Mouse (Mus musculus) G1E (cell line): Measurements from ENCODE around the gene Gak. TPM values are rescaled to one million over a fixed set of nuclear protein-coding genes. Genes with fewer than 3 reads are reported as not detected.

Experiments used
- ATAC-seq: 2 replicates; pipeline ENCODE4 v1.8.0; 2016; ENCODE audit warnings: mild to moderate bottlenecking; ENCODE audit not compliant: insufficient number of reproducible peaks, poor library complexity, low FRiP score, severe bottlenecking; ENCODE audit errors: extremely low read depth
- DNase-seq: peaks from one replicate; pipeline ENCODE4 v3.0.0; 2012; ENCODE audit warnings: low spot score
- H3K27me3 ChIP-seq: 2 replicates; pipeline ENCODE4 v1.6.1; 2012; ENCODE audit warnings: mild to moderate bottlenecking, low read length, inconsistent platforms; ENCODE audit not compliant: insufficient read depth
- H3K36me3 ChIP-seq: replicated peaks from 2 replicates; pipeline ENCODE3; 2012; ENCODE audit warnings: mild to moderate bottlenecking, inconsistent platforms
- H3K4me1 ChIP-seq: 2 replicates; pipeline ENCODE4 v1.6.1; 2012; ENCODE audit warnings: low read depth, low read length, inconsistent platforms, mixed read lengths; ENCODE audit not compliant: insufficient read depth
- H3K4me3 ChIP-seq: 2 replicates; pipeline ENCODE4 v1.5.1; 2012; ENCODE audit warnings: low read depth, mild to moderate bottlenecking, inconsistent platforms, low read length, moderate library complexity, mixed read lengths
- H3K9me3 ChIP-seq: replicated peaks from 2 replicates; pipeline ENCODE4 v1.6.1; 2012; ENCODE audit warnings: inconsistent platforms
- CTCF ChIP-seq: IDR thresholded peaks from 2 replicates; pipeline ENCODE4 v1.5.1; 2012; ENCODE audit warnings: low read depth, low read length, inconsistent platforms, mixed read lengths
- GATA1 ChIP-seq: IDR thresholded peaks from 2 replicates; pipeline ENCODE4 v1.6.1; 2012; ENCODE audit warnings: borderline replicate concordance, low read length, inconsistent platforms, mixed read lengths
- GATA2 ChIP-seq: IDR thresholded peaks from 2 replicates; pipeline ENCODE4 v1.6.1; 2012; ENCODE audit warnings: low read depth, low read length, inconsistent platforms, borderline replicate concordance
- POLR2AphosphoS5 ChIP-seq: IDR thresholded peaks from 2 replicates; pipeline ENCODE4 v1.6.1; 2012; ENCODE audit warnings: low read depth, low read length, inconsistent platforms; ENCODE audit not compliant: insufficient replicate concordance
- TAL1 ChIP-seq: conservative IDR thresholded peaks from 2 replicates; pipeline ENCODE4 v1.6.1; 2012; ENCODE audit warnings: low read depth, low read length, inconsistent platforms, mixed read lengths
- polyA plus RNA-seq: library from polyadenylated mRNA; stranded (reverse); fragments of >175 nt; gene quantifications from 2 replicates; pipeline ENCODE4 v1.2.3, GENCODE M21; 2012
- total RNA-seq, 2 experiments: library from RNA; stranded (forward) in 1 of 2; stranded (reverse) in 1 of 2; fragments of 200-1000 nt in 1 of 2; fragments of >200 nt in 1 of 2; fragmentation: Nextera tagmentation in 1 of 2; gene quantifications; 2 replicates each; pipeline ENCODE4 v1.2.3; 2014 to 2017

Gene Gak
- total and polyA plus RNA-seq, 3 experiments, result 96.4 to 124 (median 108) TPM

DNA sequence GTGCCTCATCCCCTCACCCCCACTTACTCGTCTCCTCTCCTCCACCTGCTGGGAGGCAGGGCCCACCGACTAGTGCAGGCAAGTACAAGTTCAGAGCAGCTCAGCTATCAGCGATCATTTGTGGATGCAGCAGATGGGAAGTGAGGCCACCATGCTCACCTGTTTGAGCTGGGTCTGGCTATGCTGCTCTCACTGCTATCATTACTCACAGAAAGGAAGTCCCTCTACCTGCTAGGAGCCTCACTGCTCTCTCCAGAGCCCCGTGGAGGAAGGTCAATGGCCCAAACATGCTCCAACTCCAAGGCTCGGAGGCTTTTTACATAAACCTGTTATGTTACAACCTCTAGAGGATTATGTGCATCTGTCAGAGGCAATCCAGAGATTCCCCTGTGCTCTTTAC lies 27.9 kb upstream of the Gak start:
- Histone ChIP-seq H3K4me3 (no peak overlapping the region), H3K4me1 (peaks cover 51% of the 10 kb centered on the region), H3K27me3 (no peaks in the 10 kb centered on the region), H3K36me3 (peaks cover 71% of the 10 kb centered on the region), H3K9me3 (no peaks in the 10 kb centered on the region)
- DNase-seq (no peak), ATAC-seq (no peak)
- TF ChIP-seq TAL1, result no peak
- TF ChIP-seq GATA2, result no peak
- no peak for TF ChIP-seq GATA1
- TF ChIP-seq CTCF, result no peak
- no peak for TF ChIP-seq POLR2AphosphoS5

GRCm38 (mm10) chr5:108655891-108656650 lies 26.5 kb upstream of the Gak start:
- H3K9me3 ChIP-seq, result no peaks in the 10 kb centered on the region
- no peak for TF ChIP-seq POLR2AphosphoS5
- no peak for TF ChIP-seq TAL1
- TF ChIP-seq GATA1, result no peak
- no peak for TF ChIP-seq GATA2
- no peak for TF ChIP-seq CTCF
- peaks cover 84% of the 10 kb centered on the region for H3K36me3 ChIP-seq
- H3K27me3 ChIP-seq, result no peaks in the 10 kb centered on the region
- H3K4me3 ChIP-seq, result no peak overlapping the region
- DNase-seq, result no peak
- H3K4me1 ChIP-seq, result peaks cover 54% of the 10 kb centered on the region
- ATAC-seq, result no peak

- Histone ChIP-seq H3K36me3 (peaks cover 91% of the 10 kb centered on the region), H3K9me3 (no peaks in the 10 kb centered on the region), H3K4me1 (peaks cover 49% of the 10 kb centered on the region), H3K27me3 (no peaks in the 10 kb centered on the region), H3K4me3 (no peak overlapping the region)
- no peak for TF ChIP-seq TAL1
- no peak for TF ChIP-seq POLR2AphosphoS5
- TF ChIP-seq GATA1, result no peak
- TF ChIP-seq CTCF, result no peak
- no peak for TF ChIP-seq GATA2
- DNase-seq, result no peak
- ATAC-seq, result no peak
Observed at GRCm38 (mm10) chr5:108655381-108655780, 25.8 kb upstream of the Gak start.

DNA sequence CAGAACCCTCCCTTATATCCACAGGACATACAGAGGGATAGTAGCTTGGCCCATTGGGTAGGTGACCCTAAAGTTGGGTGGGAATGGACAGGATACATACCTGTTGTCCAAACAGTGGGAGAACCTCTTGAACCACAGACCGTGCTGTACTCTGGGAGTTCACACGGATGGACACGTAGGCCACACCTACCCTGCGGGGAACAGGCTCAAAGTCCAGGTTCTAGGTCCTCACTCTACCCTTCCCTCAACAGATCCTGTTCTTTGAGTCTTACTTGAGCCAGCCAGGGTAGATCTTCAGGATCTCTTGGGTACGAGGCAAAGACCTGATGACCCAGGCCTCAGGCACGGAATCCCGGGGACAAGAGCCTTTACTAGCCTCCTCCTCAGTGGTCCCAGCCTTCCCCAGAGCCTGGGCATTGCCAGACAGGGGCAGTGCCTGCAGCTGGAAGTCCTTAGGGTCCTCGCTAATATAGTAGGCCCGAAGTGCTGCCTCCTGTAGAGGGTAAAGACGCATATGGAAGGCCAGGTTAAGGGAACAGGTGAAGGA lies 25.0 kb upstream of the Gak start:
- no peak for TF ChIP-seq POLR2AphosphoS5
- TF ChIP-seq CTCF, result no peak
- no peak for TF ChIP-seq TAL1
- TF ChIP-seq GATA1, result no peak
- no peak for TF ChIP-seq GATA2

DNA sequence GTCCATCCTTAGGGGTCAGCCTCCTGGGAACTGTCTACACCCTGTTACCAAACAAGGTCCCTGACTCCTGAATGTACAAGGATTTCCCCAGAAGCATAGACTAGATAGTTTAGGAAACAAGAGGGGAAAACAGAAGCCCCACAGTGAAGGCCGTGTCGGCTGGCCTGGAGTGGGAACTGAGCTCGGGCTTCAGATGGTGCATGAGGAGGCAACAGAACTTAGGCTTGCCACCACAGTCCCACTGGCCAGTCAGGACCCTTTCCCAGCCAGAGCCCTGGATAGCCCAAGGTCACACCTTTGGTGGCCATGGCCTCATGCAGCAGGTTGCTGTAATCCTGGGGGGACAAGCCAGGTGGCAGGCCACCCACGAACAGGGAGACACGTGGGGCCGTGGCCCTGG lies 23.8 kb upstream of the Gak start:
- Histone ChIP-seq H3K4me3 (no peak overlapping the region), H3K36me3 (peaks cover 99% of the 10 kb centered on the region), H3K27me3 (no peaks in the 10 kb centered on the region), H3K9me3 (no peaks in the 10 kb centered on the region), H3K4me1 (peaks cover 29% of the 10 kb centered on the region)
- ATAC-seq, result no peak
- no peak for DNase-seq
- TF ChIP-seq POLR2AphosphoS5, result no peak
- TF ChIP-seq CTCF, result no peak
- no peak for TF ChIP-seq TAL1
- TF ChIP-seq GATA1, result no peak
- TF ChIP-seq GATA2, result no peak

More for the DNA sequence above, 25.0 kb upstream of the Gak start:
- peaks cover 41% of the 10 kb centered on the region for H3K4me1 ChIP-seq
- ATAC-seq, result no peak
- no peak overlapping the region for H3K4me3 ChIP-seq
- DNase-seq, result no peak
- H3K27me3 ChIP-seq, result no peaks in the 10 kb centered on the region
- no peaks in the 10 kb centered on the region for H3K9me3 ChIP-seq
- peaks cover 99% of the 10 kb centered on the region for H3K36me3 ChIP-seq

DNA sequence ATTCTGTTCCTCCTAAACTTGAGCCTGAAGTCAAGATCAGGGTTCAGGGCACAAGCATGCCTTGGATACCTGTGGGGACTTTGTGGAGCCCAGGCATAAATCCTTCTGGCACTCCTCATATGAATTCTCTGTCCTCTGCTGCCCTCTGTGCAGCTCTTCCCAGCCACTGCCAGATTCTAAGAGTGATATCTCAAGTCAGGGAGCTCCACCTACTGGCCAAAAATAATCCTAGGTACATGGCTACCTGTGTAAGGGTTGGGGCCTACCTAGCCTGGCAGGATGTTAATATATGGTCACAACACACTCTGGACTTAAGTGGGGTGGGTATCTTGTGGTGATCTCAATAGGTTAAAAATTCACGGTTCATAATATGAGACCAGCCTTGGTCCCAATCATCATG lies 22.3 kb upstream of the Gak start:
- Histone ChIP-seq H3K9me3 (no peaks in the 10 kb centered on the region), H3K4me1 (peaks cover 23% of the 10 kb centered on the region), H3K4me3 (no peak overlapping the region), H3K27me3 (no peaks in the 10 kb centered on the region), H3K36me3 (peaks cover 100% of the 10 kb centered on the region)
- no peak for DNase-seq
- 0 out of 2 replicates have a peak, but pooled peaks have one; percentile 46 for ATAC-seq
- TF ChIP-seq TAL1, result no peak
- TF ChIP-seq CTCF, result peak; percentile 7; the same call in 1 of the 2 replicates
- no peak for TF ChIP-seq GATA2
- no peak for TF ChIP-seq GATA1
- TF ChIP-seq POLR2AphosphoS5, result no peak
